Mouse (Mus musculus) G1E (cell line): ENCODE measurements around the gene Esrra.

Source experiments
- CTCF ChIP-seq: IDR thresholded peaks from 2 replicates; pipeline ENCODE4 v1.5.1; 2012; ENCODE audit warnings: low read depth, low read length, inconsistent platforms, mixed read lengths
- GATA1 ChIP-seq: IDR thresholded peaks from 2 replicates; pipeline ENCODE4 v1.6.1; 2012; ENCODE audit warnings: borderline replicate concordance, low read length, inconsistent platforms, mixed read lengths
- POLR2AphosphoS5 ChIP-seq: IDR thresholded peaks from 2 replicates; pipeline ENCODE4 v1.6.1; 2012; ENCODE audit warnings: low read depth, low read length, inconsistent platforms; ENCODE audit not compliant: insufficient replicate concordance
- TAL1 ChIP-seq: conservative IDR thresholded peaks from 2 replicates; pipeline ENCODE4 v1.6.1; 2012; ENCODE audit warnings: low read depth, low read length, inconsistent platforms, mixed read lengths

DNA sequence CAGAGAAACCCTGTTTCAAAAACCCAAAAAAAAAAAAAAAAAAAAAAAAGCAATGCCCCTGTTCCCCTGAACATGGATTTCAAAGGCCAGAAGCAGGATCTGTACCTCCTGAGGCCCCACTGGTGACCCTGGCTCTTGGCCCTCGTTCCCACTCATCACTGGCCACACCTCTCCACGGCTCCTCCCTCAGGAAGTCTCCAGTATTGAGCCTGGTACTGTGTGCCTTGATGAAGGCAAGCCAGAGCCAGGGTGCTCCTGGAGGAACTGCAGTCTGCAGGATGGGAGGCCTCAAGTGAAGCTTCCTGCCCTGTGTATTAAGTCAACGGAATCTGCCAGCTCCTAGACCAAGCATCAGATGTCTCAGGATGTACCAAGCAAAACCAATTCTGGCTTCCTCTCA, 15.4 kb downstream of the Esrra start:
- TF ChIP-seq CTCF (no peak), POLR2AphosphoS5 (no peak), GATA1 (no peak), TAL1 (no peak)
